Mouse (Mus musculus) embryonic facial prominence, embryonic 11.5 days (tissue): Measurements from ENCODE around the gene Pmis2. TPM values are rescaled to one million over a fixed set of nuclear protein-coding genes. Genes with fewer than 3 reads are reported as not detected.

Experiments used
- ATAC-seq: fragments of 200-750 bp; cut with Nextera tagmentation; replicated peaks from 2 replicates; pipeline ENCODE4 v1.8.0; 2017; ENCODE audit warnings: low read depth; ENCODE audit not compliant: insufficient number of reproducible peaks, low FRiP score, low TSS enrichment
- DNase-seq: peaks from one replicate; pipeline ENCODE4 v3.0.0-alpha.2; 2015; ENCODE audit warnings: low spot score
- H3K27ac ChIP-seq: fragments of 300-500 bp; sonication (generic); replicated peaks from 2 replicates; pipeline ENCODE4 v1.5.1; 2014; ENCODE audit warnings: mild to moderate bottlenecking, low read depth, low read length, control low read depth
- H3K27me3 ChIP-seq: fragments of 300-500 bp; sonication (generic); 2 replicates; pipeline ENCODE4 v1.6.1; 2014; ENCODE audit warnings: mild to moderate bottlenecking, low read length, moderate library complexity, mixed read lengths; ENCODE audit not compliant: control insufficient read depth, insufficient read depth
- H3K36me3 ChIP-seq: fragments of 300-500 bp; sonication (generic); replicated peaks from 2 replicates; pipeline ENCODE4 v1.6.1; 2014; ENCODE audit warnings: low read depth, mild to moderate bottlenecking, low read length, moderate library complexity, mixed read lengths; ENCODE audit not compliant: control insufficient read depth, insufficient read depth
- H3K4me1 ChIP-seq: fragments of 300-500 bp; sonication (generic); 2 replicates; pipeline ENCODE4 v1.6.1; 2014; ENCODE audit warnings: low read length, mixed read lengths; ENCODE audit not compliant: control insufficient read depth, insufficient read depth
- H3K4me2 ChIP-seq: fragments of 300-500 bp; sonication (generic); 2 replicates; pipeline ENCODE4 v1.6.1; 2014; ENCODE audit warnings: low read depth, mild to moderate bottlenecking, control low read depth, low read length, moderate library complexity
- H3K4me3 ChIP-seq: fragments of 300-500 bp; sonication (generic); 2 replicates; pipeline ENCODE4 v1.5.1; 2014; ENCODE audit warnings: low read depth, low read length, control low read depth
- H3K9ac ChIP-seq: fragments of 300-500 bp; sonication (generic); replicated peaks from 2 replicates; pipeline ENCODE4 v1.6.1; 2014; ENCODE audit warnings: mild to moderate bottlenecking, control low read depth, low read length
- H3K9me3 ChIP-seq: fragments of 300-500 bp; sonication (generic); replicated peaks from 2 replicates; pipeline ENCODE4 v1.6.1; 2016; ENCODE audit warnings: mild to moderate bottlenecking, low read length, inconsistent platforms, mixed read lengths; ENCODE audit not compliant: control insufficient read depth
- WGBS: fragments of 180-500 bp; shearing (Covaris S2); extraction: QIAGEN DNeasy Blood & Tissue Kit; methylation state at CpG from one replicate; pipeline ENCODE4 v1.1.7; 2014; 5-methylcytosine and 5-hydroxymethylcytosine counted together
- polyA plus RNA-seq: library from polyadenylated mRNA; unstranded; fragments of >200 nt; fragmentation: Nextera tagmentation; extraction: Ambion mirVana; gene quantifications from 2 replicates; pipeline ENCODE4 v1.2.1, GENCODE M21; 2014

The Pmis2 gene
- not detected in 2 replicates for polyA plus RNA-seq

- ATAC-seq (no peak), DNase-seq (no peak)
- H3K4me3 ChIP-seq, result no peak within 1 kb of the TSS
- H3K4me2 ChIP-seq, result no peak within 1 kb of the TSS
- H3K36me3 ChIP-seq, result no peaks in the 10 kb centered on the region
- WGBS, result 65% methylated on average over 9 of the region's 9 CpGs
- no peaks in the 10 kb centered on the region for H3K4me1 ChIP-seq
- no peaks in the 10 kb centered on the region for H3K9me3 ChIP-seq
- no peaks in the 10 kb centered on the region for H3K27me3 ChIP-seq
- H3K27ac ChIP-seq, result no peak within 1 kb of the TSS
- no peak within 1 kb of the TSS for H3K9ac ChIP-seq
Observed at GRCm38 (mm10) chr7:30671480-30671879, at the start of gene Pmis2. Gene Pmis2 (minus strand): TSS chr7:30671605.

GRCm38 (mm10) chr7:30719669-30720068 is 48.3 kb upstream of the Pmis2 start:
- DNase-seq (no peak), ATAC-seq (no peak)
- Histone ChIP-seq H3K27me3 (peaks cover 10% of the 10 kb centered on the region), H3K9ac (no peak overlapping the region), H3K27ac (no peak overlapping the region), H3K36me3 (no peaks in the 10 kb centered on the region), H3K9me3 (no peaks in the 10 kb centered on the region; the same call in 1 of the 2 replicates), H3K4me3 (no peak overlapping the region), H3K4me1 (no peaks in the 10 kb centered on the region), H3K4me2 (no peak overlapping the region)
- WGBS, result 98% methylated on average over 5 of the region's 5 CpGs

- Histone ChIP-seq H3K4me1 (no peaks in the 10 kb centered on the region), H3K4me2 (peak overlapping the region; percentile 54), H3K9ac (no peak overlapping the region), H3K9me3 (no peaks in the 10 kb centered on the region; the same call in 1 of the 2 replicates), H3K27ac (no peak overlapping the region), H3K27me3 (peaks cover 10% of the 10 kb centered on the region), H3K36me3 (no peaks in the 10 kb centered on the region), H3K4me3 (peak overlapping the region; percentile 15)
- WGBS, result 9% methylated on average over 14 of the region's 14 CpGs
- ATAC-seq (no peak; the same call in 1 of the 2 replicates), DNase-seq (no peak)
Observed at GRCm38 (mm10) chr7:30717716-30718046, 46.3 kb upstream of the Pmis2 start.

GRCm38 (mm10) chr7:30717006-30717715 is 45.8 kb upstream of the Pmis2 start:
- Histone ChIP-seq H3K4me1 (no peaks in the 10 kb centered on the region), H3K27ac (no peak overlapping the region), H3K27me3 (peaks cover 10% of the 10 kb centered on the region), H3K4me3 (peak overlapping the region; percentile 15), H3K4me2 (peak overlapping the region; percentile 54), H3K36me3 (no peaks in the 10 kb centered on the region), H3K9ac (no peak overlapping the region), H3K9me3 (no peaks in the 10 kb centered on the region; the same call in 1 of the 2 replicates)
- peak; percentile 87 for ATAC-seq
- peak; percentile 84 for DNase-seq
- 2% methylated on average over 43 of the region's 43 CpGs for WGBS

- no peak within 1 kb of the TSS for H3K27ac ChIP-seq
- H3K9ac ChIP-seq, result no peak within 1 kb of the TSS
- H3K4me3 ChIP-seq, result no peak within 1 kb of the TSS
- no peaks in the 10 kb centered on the region for H3K36me3 ChIP-seq
- DNase-seq (no peak), ATAC-seq (no peak)
- no peaks in the 10 kb centered on the region for H3K4me1 ChIP-seq
- no peak within 1 kb of the TSS for H3K4me2 ChIP-seq
- no peaks in the 10 kb centered on the region for H3K9me3 ChIP-seq
- H3K27me3 ChIP-seq, result peaks cover 9% of the 10 kb centered on the region
- WGBS, result 92% methylated on average over 3 of the region's 3 CpGs
Observed at GRCm38 (mm10) chr7:30711942-30712341, 40.5 kb upstream of the Pmis2 start, which contains the start of gene Atp4a. Gene Atp4a (plus strand): TSS chr7:30712209.

- no peaks in the 10 kb centered on the region for H3K36me3 ChIP-seq
- ATAC-seq, result no peak
- H3K9ac ChIP-seq, result no peak overlapping the region
- H3K4me1 ChIP-seq, result no peaks in the 10 kb centered on the region
- no peak overlapping the region for H3K4me2 ChIP-seq
- no peaks in the 10 kb centered on the region for H3K27me3 ChIP-seq
- H3K9me3 ChIP-seq, result no peaks in the 10 kb centered on the region
- WGBS, result 87% methylated on average over 1 of the region's 1 CpGs
- no peak overlapping the region for H3K27ac ChIP-seq
- no peak for DNase-seq
- no peak overlapping the region for H3K4me3 ChIP-seq
Observed at GRCm38 (mm10) chr7:30707441-30707840, 36.0 kb upstream of the Pmis2 start.

- ATAC-seq (no peak), DNase-seq (no peak)
- Histone ChIP-seq H3K4me1 (no peaks in the 10 kb centered on the region), H3K27me3 (no peaks in the 10 kb centered on the region), H3K27ac (no peak overlapping the region), H3K4me2 (no peak overlapping the region), H3K36me3 (no peaks in the 10 kb centered on the region), H3K9ac (no peak overlapping the region), H3K9me3 (no peaks in the 10 kb centered on the region), H3K4me3 (no peak overlapping the region)
- 71% methylated on average over 8 of the region's 8 CpGs for WGBS
Observed at GRCm38 (mm10) chr7:30706214-30706882, 34.9 kb upstream of the Pmis2 start.

- Histone ChIP-seq H3K4me3 (no peak within 1 kb of the TSS), H3K9me3 (no peaks in the 10 kb centered on the region), H3K4me2 (no peak within 1 kb of the TSS), H3K27me3 (no peaks in the 10 kb centered on the region), H3K36me3 (no peaks in the 10 kb centered on the region), H3K27ac (no peak within 1 kb of the TSS), H3K9ac (no peak within 1 kb of the TSS), H3K4me1 (no peaks in the 10 kb centered on the region)
- ATAC-seq, result no peak
- DNase-seq, result peak; percentile 20
- 35% methylated on average over 9 of the region's 9 CpGs for WGBS
Observed at GRCm38 (mm10) chr7:30698589-30698988, 27.2 kb upstream of the Pmis2 start, which contains the start of gene 2200002J24Rik. Gene 2200002J24Rik (plus strand): TSS chr7:30698926.
